Mouse (Mus musculus): ENCODE measurements around the gene Cd28.

Cd28 gene

GRCm38 (mm10) chr1:60716567-60716966 lies at the start of gene Cd28:
Gene Cd28, plus strand, starts transcription at chr1:60716800.
- no peak for DNase-seq (ENCODE audit: low read depth, low spot score)

- DNase-seq (ENCODE audit: low read depth, low spot score), result no peak
These were observed 48.6 kb upstream of the Cd28 start for GRCm38 (mm10) chr1:60667873-60668616.

GRCm38 (mm10) chr1:60669048-60669447 lies 47.6 kb upstream of the Cd28 start:
- DNase-seq (ENCODE audit: low read depth, low spot score), result no peak

GRCm38 (mm10) chr1:60669664-60670063 lies 46.9 kb upstream of the Cd28 start:
- DNase-seq (ENCODE audit: low read depth, low spot score), result no peak

- DNase-seq (ENCODE audit: low read depth, low spot score), result no peak
These were observed 46.4 kb upstream of the Cd28 start for GRCm38 (mm10) chr1:60670172-60670571.

GRCm38 (mm10) chr1:60683766-60684165 lies 32.8 kb upstream of the Cd28 start:
- DNase-seq (ENCODE audit: low read depth, low spot score), result no peak

- DNase-seq (ENCODE audit: low read depth, low spot score), result no peak
These were observed 20.3 kb upstream of the Cd28 start for GRCm38 (mm10) chr1:60696115-60696895.

- DNase-seq (ENCODE audit: low read depth, low spot score), result no peak
These were observed 14.0 kb upstream of the Cd28 start for GRCm38 (mm10) chr1:60702641-60703040.

- no peak for DNase-seq (ENCODE audit: low read depth, low spot score)
These were observed 3.4 kb upstream of the Cd28 start for GRCm38 (mm10) chr1:60713238-60713637.

- DNase-seq (ENCODE audit: low read depth, low spot score), result no peak
These were observed 876 bp upstream of the Cd28 start for GRCm38 (mm10) chr1:60715651-60716196.

- no peak for DNase-seq (ENCODE audit: low read depth, low spot score)
These were observed 2.0 kb downstream of the Cd28 start for GRCm38 (mm10) chr1:60718580-60718979.

GRCm38 (mm10) chr1:60723555-60723954 lies 7.0 kb downstream of the Cd28 start:
- no peak for DNase-seq (ENCODE audit: low read depth, low spot score)

GRCm38 (mm10) chr1:60731940-60732339 lies 15.3 kb downstream of the Cd28 start:
- DNase-seq (ENCODE audit: low read depth, low spot score), result no peak

GRCm38 (mm10) chr1:60735072-60735907 lies 18.7 kb downstream of the Cd28 start:
- no peak for DNase-seq (ENCODE audit: low read depth, low spot score)

GRCm38 (mm10) chr1:60735908-60736280 lies 19.3 kb downstream of the Cd28 start:
- DNase-seq (ENCODE audit: low read depth, low spot score), result no peak

- no peak for DNase-seq (ENCODE audit: low read depth, low spot score)
These were observed 27.7 kb downstream of the Cd28 start for GRCm38 (mm10) chr1:60744266-60744665.

GRCm38 (mm10) chr1:60745664-60746063 lies 29.1 kb downstream of the Cd28 start:
- no peak for DNase-seq (ENCODE audit: low read depth, low spot score)

- no peak for DNase-seq (ENCODE audit: low read depth, low spot score)
These were observed 29.6 kb downstream of the Cd28 start for GRCm38 (mm10) chr1:60746153-60746552.

GRCm38 (mm10) chr1:60746856-60747255 lies 30.3 kb downstream of the Cd28 start:
- DNase-seq (ENCODE audit: low read depth, low spot score), result no peak

GRCm38 (mm10) chr1:60748286-60748685 lies 31.7 kb downstream of the Cd28 start:
- DNase-seq (ENCODE audit: low read depth, low spot score), result no peak

- DNase-seq (ENCODE audit: low read depth, low spot score), result no peak
These were observed 32.3 kb downstream of the Cd28 start for GRCm38 (mm10) chr1:60748936-60749335.

GRCm38 (mm10) chr1:60749346-60749840 lies 32.8 kb downstream of the Cd28 start:
- no peak for DNase-seq (ENCODE audit: low read depth, low spot score)

Measured in retina, adult 2 months (tissue).